Mouse (Mus musculus): ENCODE results near the gene Pfdn2. TPM values are rescaled to one million over a fixed set of nuclear protein-coding genes. Genes with fewer than 3 reads are reported as not detected.

Gene Pfdn2
- total and polyA plus RNA-seq, 2 experiments: 13.1 to 26.6 TPM

- Histone ChIP-seq H3K27me3 (ENCODE audit: control insufficient read depth, insufficient read depth, low read length) (no peaks in the 10 kb centered on the region), H3K27ac (replicated peaks; ENCODE audit: insufficient read depth, low read depth, low read length) (no peak overlapping the region), H3K9ac (ENCODE audit: low read depth, low read length) (no peak overlapping the region), H3K36me3 (ENCODE audit: control insufficient read depth, insufficient read depth, low read length) (no peaks in the 10 kb centered on the region), H3K4me3 (ENCODE audit: insufficient read depth, low read depth, low read length) (no peak overlapping the region), H3K4me1 (ENCODE audit: control insufficient read depth, insufficient read depth, low read length) (no peaks in the 10 kb centered on the region), H3K79me2 (ENCODE audit: control insufficient read depth, insufficient read depth, low read length) (no peaks in the 10 kb centered on the region)
- no peak for TF ChIP-seq CTCF (IDR thresholded peaks at IDR 0.05; ENCODE audit: low read depth, low read length)
- DNase-seq (ENCODE audit: extremely low read depth, low read depth, low spot score): no peak
- 81% methylated on average over 3 of the region's 3 CpGs for WGBS
Observed at GRCm38 (mm10) chr1:171372880-171373279, 27.4 kb downstream of the Pfdn2 start.

GRCm38 (mm10) chr1:171373946-171374345, 28.5 kb downstream of the Pfdn2 start:
- Histone ChIP-seq H3K4me1 (ENCODE audit: control insufficient read depth, insufficient read depth, low read length) (no peaks in the 10 kb centered on the region), H3K27ac (replicated peaks; ENCODE audit: insufficient read depth, low read depth, low read length) (no peak overlapping the region), H3K9ac (ENCODE audit: low read depth, low read length) (no peak overlapping the region), H3K79me2 (ENCODE audit: control insufficient read depth, insufficient read depth, low read length) (no peaks in the 10 kb centered on the region), H3K27me3 (ENCODE audit: control insufficient read depth, insufficient read depth, low read length) (no peaks in the 10 kb centered on the region), H3K4me3 (ENCODE audit: insufficient read depth, low read depth, low read length) (no peak overlapping the region), H3K36me3 (ENCODE audit: control insufficient read depth, insufficient read depth, low read length) (no peaks in the 10 kb centered on the region)
- no peak for DNase-seq (ENCODE audit: extremely low read depth, low read depth, low spot score)
- 16% methylated on average over 4 of the region's 4 CpGs for WGBS
- TF ChIP-seq CTCF (IDR thresholded peaks at IDR 0.05; ENCODE audit: low read depth, low read length) (no peak), POLR2A (IDR thresholded peaks at IDR 0.05; ENCODE audit: extremely low read depth, insufficient read depth, low read length) (no peak)

- Histone ChIP-seq H3K79me2 (ENCODE audit: control insufficient read depth, insufficient read depth, low read length) (no peaks in the 10 kb centered on the region), H3K9ac (ENCODE audit: low read depth, low read length) (no peak overlapping the region), H3K27me3 (ENCODE audit: control insufficient read depth, insufficient read depth, low read length) (no peaks in the 10 kb centered on the region), H3K36me3 (ENCODE audit: control insufficient read depth, insufficient read depth, low read length) (no peaks in the 10 kb centered on the region), H3K4me1 (ENCODE audit: control insufficient read depth, insufficient read depth, low read length) (no peaks in the 10 kb centered on the region), H3K27ac (replicated peaks; ENCODE audit: insufficient read depth, low read depth, low read length) (no peak overlapping the region), H3K4me3 (ENCODE audit: insufficient read depth, low read depth, low read length) (no peak overlapping the region)
- DNase-seq (ENCODE audit: extremely low read depth, low read depth, low spot score): no peak
- WGBS: 65% methylated on average over 9 of the region's 9 CpGs
- no peak for TF ChIP-seq CTCF (IDR thresholded peaks at IDR 0.05; ENCODE audit: low read depth, low read length)
- TF ChIP-seq POLR2A (IDR thresholded peaks at IDR 0.05; ENCODE audit: extremely low read depth, insufficient read depth, low read length): no peak
Observed at GRCm38 (mm10) chr1:171375646-171376097, 30.2 kb downstream of the Pfdn2 start.

GRCm38 (mm10) chr1:171378298-171378697, 32.8 kb downstream of the Pfdn2 start:
- H3K36me3 ChIP-seq (ENCODE audit: control insufficient read depth, insufficient read depth, low read length): no peaks in the 10 kb centered on the region
- no peaks in the 10 kb centered on the region for H3K4me1 ChIP-seq (ENCODE audit: control insufficient read depth, insufficient read depth, low read length)
- no peak overlapping the region for H3K4me3 ChIP-seq (ENCODE audit: insufficient read depth, low read depth, low read length)
- no peaks in the 10 kb centered on the region for H3K27me3 ChIP-seq (ENCODE audit: control insufficient read depth, insufficient read depth, low read length)
- DNase-seq (ENCODE audit: extremely low read depth, low read depth, low spot score): no peak
- no peaks in the 10 kb centered on the region for H3K79me2 ChIP-seq (ENCODE audit: control insufficient read depth, insufficient read depth, low read length)
- H3K27ac ChIP-seq (replicated peaks; ENCODE audit: insufficient read depth, low read depth, low read length): no peak overlapping the region
- no peak overlapping the region for H3K9ac ChIP-seq (ENCODE audit: low read depth, low read length)
- no peak for TF ChIP-seq CTCF (IDR thresholded peaks at IDR 0.05; ENCODE audit: low read depth, low read length)
- TF ChIP-seq POLR2A (IDR thresholded peaks at IDR 0.05; ENCODE audit: extremely low read depth, insufficient read depth, low read length): no peak
- 83% methylated on average over 6 of the region's 6 CpGs for WGBS

- WGBS: 7% methylated on average over 31 of the region's 31 CpGs
- Histone ChIP-seq H3K4me1 (ENCODE audit: control insufficient read depth, insufficient read depth, low read length) (no peaks in the 10 kb centered on the region), H3K36me3 (ENCODE audit: control insufficient read depth, insufficient read depth, low read length) (no peaks in the 10 kb centered on the region), H3K79me2 (ENCODE audit: control insufficient read depth, insufficient read depth, low read length) (no peaks in the 10 kb centered on the region), H3K27ac (replicated peaks; ENCODE audit: insufficient read depth, low read depth, low read length) (no peak overlapping the region), H3K4me3 (ENCODE audit: insufficient read depth, low read depth, low read length) (no peak overlapping the region; the same call in 1 of the 2 replicates), H3K9ac (ENCODE audit: low read depth, low read length) (no peak overlapping the region), H3K27me3 (ENCODE audit: control insufficient read depth, insufficient read depth, low read length) (no peaks in the 10 kb centered on the region)
- TF ChIP-seq CTCF (IDR thresholded peaks at IDR 0.05; ENCODE audit: low read depth, low read length) (peak; percentile 88), POLR2A (IDR thresholded peaks at IDR 0.05; ENCODE audit: extremely low read depth, insufficient read depth, low read length) (no peak)
- DNase-seq (ENCODE audit: extremely low read depth, low read depth, low spot score): peak; percentile 50
Observed at GRCm38 (mm10) chr1:171379935-171380599, 34.6 kb downstream of the Pfdn2 start.

- Histone ChIP-seq H3K4me1 (ENCODE audit: control insufficient read depth, insufficient read depth, low read length) (no peaks in the 10 kb centered on the region), H3K9ac (ENCODE audit: low read depth, low read length) (no peak overlapping the region), H3K27ac (replicated peaks; ENCODE audit: insufficient read depth, low read depth, low read length) (no peak overlapping the region), H3K79me2 (ENCODE audit: control insufficient read depth, insufficient read depth, low read length) (no peaks in the 10 kb centered on the region), H3K4me3 (ENCODE audit: insufficient read depth, low read depth, low read length) (no peak overlapping the region), H3K27me3 (ENCODE audit: control insufficient read depth, insufficient read depth, low read length) (no peaks in the 10 kb centered on the region), H3K36me3 (ENCODE audit: control insufficient read depth, insufficient read depth, low read length) (no peaks in the 10 kb centered on the region)
- DNase-seq (ENCODE audit: extremely low read depth, low read depth, low spot score): no peak
- 56% methylated on average over 11 of the region's 11 CpGs for WGBS
- no peak for TF ChIP-seq CTCF (IDR thresholded peaks at IDR 0.05; ENCODE audit: low read depth, low read length)
- TF ChIP-seq POLR2A (IDR thresholded peaks at IDR 0.05; ENCODE audit: extremely low read depth, insufficient read depth, low read length): no peak
Observed at GRCm38 (mm10) chr1:171382096-171382620, 36.7 kb downstream of the Pfdn2 start.
